Mouse (Mus musculus) heart, postnatal 0 days (tissue): ENCODE measurements around the gene Cdc14a.

Experiments used
- CTCF ChIP-seq: IDR thresholded peaks from 2 replicates; pipeline ENCODE4 v1.5.1; 2016; ENCODE audit warnings: antibody characterized with exemption, control low read depth, low read depth
- EP300 ChIP-seq: IDR thresholded peaks from 2 replicates; pipeline ENCODE4 v1.6.1; 2016; ENCODE audit warnings: antibody characterized with exemption, low read depth

DNA sequence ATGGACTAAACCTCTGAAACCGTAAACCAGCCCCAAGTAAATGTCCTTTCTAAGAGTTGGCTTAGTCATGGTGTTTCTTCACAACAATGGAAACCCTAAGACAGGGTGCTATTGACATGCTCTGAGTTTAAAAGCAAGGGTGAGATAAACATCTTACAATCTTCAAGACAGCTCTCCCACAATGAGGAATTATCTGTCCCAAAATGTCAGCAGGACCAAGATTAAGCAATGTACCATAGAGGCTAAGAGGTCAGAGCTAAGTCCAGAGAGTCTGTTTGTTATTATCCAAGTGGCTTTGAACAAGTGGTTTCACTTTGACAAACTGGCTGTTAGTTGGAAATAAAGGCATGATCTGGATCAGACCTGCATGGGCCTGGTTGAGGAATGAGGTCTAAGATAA, 159.9 kb downstream of the Cdc14a start:
- no peak for TF ChIP-seq EP300
- TF ChIP-seq CTCF: no peak
